Mouse (Mus musculus) hindbrain, embryonic 15.5 days (tissue): Measurements from ENCODE around the gene Hist4h4. TPM values are rescaled to one million over a fixed set of nuclear protein-coding genes. Genes with fewer than 3 reads are reported as not detected.
"Not testable (repeated sequence)": the region's sequence is repeated elsewhere in the genome, so short reads cannot be mapped to it uniquely, and the experiment has no call there.

Source experiments
- ATAC-seq: fragments of 200-750 bp; cut with Nextera tagmentation; 2 replicates; pipeline ENCODE4 v1.8.0; 2017; ENCODE audit warnings: low read depth, moderate number of reproducible peaks, moderate TSS enrichment; ENCODE audit not compliant: low FRiP score
- H3K27ac ChIP-seq: fragments of 300-500 bp; sonication (generic); replicated peaks from 2 replicates; pipeline ENCODE4 v1.5.1; 2015; ENCODE audit warnings: mild to moderate bottlenecking, inconsistent platforms
- H3K27me3 ChIP-seq: fragments of 300-500 bp; sonication (generic); 2 replicates; pipeline ENCODE4 v1.6.1; 2015; ENCODE audit warnings: control low read depth, inconsistent platforms
- H3K36me3 ChIP-seq: fragments of 300-500 bp; sonication (generic); 2 replicates; pipeline ENCODE4 v1.6.1; 2015; ENCODE audit warnings: control low read depth, inconsistent platforms
- H3K4me1 ChIP-seq: fragments of 300-500 bp; sonication (generic); replicated peaks from 2 replicates; pipeline ENCODE4 v1.6.1; 2015; ENCODE audit warnings: control low read depth, inconsistent platforms
- H3K4me2 ChIP-seq: fragments of 300-500 bp; sonication (generic); 2 replicates; pipeline ENCODE4 v1.6.1; 2015; ENCODE audit warnings: moderate library complexity, mild to moderate bottlenecking, inconsistent platforms
- H3K4me3 ChIP-seq: fragments of 300-500 bp; sonication (generic); 2 replicates; pipeline ENCODE4 v1.5.1; 2015; ENCODE audit warnings: mild to moderate bottlenecking, inconsistent platforms
- H3K9ac ChIP-seq: fragments of 300-500 bp; sonication (generic); 2 replicates; pipeline ENCODE4 v1.6.1; 2015; ENCODE audit warnings: inconsistent platforms
- H3K9me3 ChIP-seq: fragments of 300-500 bp; sonication (generic); 2 replicates; pipeline ENCODE4 v1.6.1; 2016; ENCODE audit warnings: control low read depth, inconsistent platforms
- WGBS: fragments of 180-500 bp; shearing (Covaris S2); methylation state at CpG from one replicate; pipeline ENCODE4 v1.1.7; 2015; 5-methylcytosine and 5-hydroxymethylcytosine counted together
- polyA plus RNA-seq: library from polyadenylated mRNA; unstranded; fragments of >200 nt; fragmentation: Nextera tagmentation; extraction: Ambion mirVana; gene quantifications from 2 replicates; pipeline ENCODE4 v1.2.1, GENCODE M21; 2015

The Hist4h4 gene
- polyA plus RNA-seq, 1 experiment from 2014 or later = 0.43 TPM

GRCm38 (mm10) chr6:136797874-136798693 lies 6.1 kb downstream of the Hist4h4 start:
- not testable (repeated sequence) for H3K27me3 ChIP-seq, ATAC-seq, H3K9ac ChIP-seq, H3K4me3 ChIP-seq, H3K27ac ChIP-seq, H3K4me2 ChIP-seq, H3K9me3 ChIP-seq, H3K36me3 ChIP-seq
- peaks cover 14% of the 10 kb centered on the region for H3K4me1 ChIP-seq
- WGBS = 87% methylated on average over 3 of the region's 3 CpGs

GRCm38 (mm10) chr6:136795850-136796249 lies 8.4 kb downstream of the Hist4h4 start:
- Histone ChIP-seq H3K27ac (no peak overlapping the region), H3K27me3 (no peaks in the 10 kb centered on the region), H3K9me3 (no peaks in the 10 kb centered on the region), H3K4me1 (peaks cover 10% of the 10 kb centered on the region), H3K4me2 (no peak overlapping the region), H3K36me3 (no peaks in the 10 kb centered on the region), H3K9ac (no peak overlapping the region), H3K4me3 (no peak overlapping the region)
- peak; percentile 34; the same call in 1 of the 2 replicates for ATAC-seq
- 47% methylated on average over 6 of the region's 6 CpGs for WGBS

DNA sequence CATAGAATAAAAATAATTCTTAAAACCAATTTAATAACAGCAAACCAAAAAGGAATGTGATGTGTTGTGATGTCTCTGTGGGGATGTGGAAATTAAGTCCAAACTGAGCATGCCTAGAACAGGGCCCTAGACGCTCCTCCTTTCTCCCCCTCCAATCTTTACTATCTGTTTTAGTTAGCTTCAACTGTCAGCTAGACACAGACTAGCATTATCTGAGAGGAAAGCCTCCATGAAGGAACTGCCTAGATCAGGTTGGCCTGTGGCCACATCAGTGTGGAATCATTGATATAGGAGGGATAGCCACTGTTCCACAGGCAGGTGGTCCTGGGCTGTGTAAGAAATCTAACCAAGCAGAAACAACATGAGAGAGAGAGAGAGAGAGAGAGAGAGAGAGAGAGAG lies 9.1 kb downstream of the Hist4h4 start:
- Histone ChIP-seq H3K9ac (no peak overlapping the region), H3K4me3 (no peak overlapping the region), H3K36me3 (no peaks in the 10 kb centered on the region), H3K27me3 (no peaks in the 10 kb centered on the region), H3K4me2 (no peak overlapping the region), H3K4me1 (peaks cover 10% of the 10 kb centered on the region), H3K9me3 (no peaks in the 10 kb centered on the region), H3K27ac (no peak overlapping the region)
- no peak for ATAC-seq
- 68% methylated on average over 1 of the region's 1 CpGs for WGBS

DNA sequence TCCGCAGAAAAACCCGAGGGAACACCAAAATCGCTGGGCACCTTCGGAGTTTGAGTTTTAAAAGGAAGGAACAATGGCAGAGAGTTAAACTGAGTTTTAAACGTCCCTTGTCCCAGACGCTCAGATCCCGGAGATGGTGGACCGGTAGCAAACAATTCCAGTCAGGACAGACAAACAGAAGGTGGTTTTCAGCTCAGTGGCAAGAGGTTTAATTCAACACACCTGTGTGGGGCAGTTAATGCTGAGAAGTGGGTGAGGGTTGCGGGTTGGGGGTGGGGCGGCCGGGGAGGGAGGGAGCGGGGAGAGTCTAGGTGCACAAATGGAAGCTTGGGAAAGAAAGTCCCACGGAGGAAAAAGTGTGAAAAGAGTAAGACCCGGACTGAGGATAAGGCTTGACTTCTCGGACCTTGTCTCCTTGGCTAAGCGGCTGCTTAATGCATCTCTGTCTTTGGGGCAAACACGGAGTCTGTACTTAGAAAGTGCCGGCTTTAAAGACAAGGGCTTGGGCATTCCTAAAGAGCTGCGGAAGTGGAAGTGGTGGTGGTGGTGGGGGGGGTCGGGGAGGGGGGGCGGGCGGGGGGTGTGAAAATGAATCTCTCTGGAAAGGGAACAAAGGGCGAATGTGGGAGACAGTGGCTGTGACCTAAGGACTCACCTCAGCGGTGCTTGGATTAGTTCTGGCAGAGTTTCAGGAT lies 10.2 kb downstream of the Hist4h4 start:
- ATAC-seq = no peak
- H3K4me3 ChIP-seq = peak overlapping the region; percentile 33
- under 1% methylated on average over 24 of the region's 24 CpGs for WGBS
- H3K27me3 ChIP-seq = no peaks in the 10 kb centered on the region
- peaks cover 10% of the 10 kb centered on the region for H3K4me1 ChIP-seq
- peak overlapping the region; percentile 68 for H3K4me2 ChIP-seq
- no peaks in the 10 kb centered on the region for H3K9me3 ChIP-seq
- H3K27ac ChIP-seq = no peak overlapping the region
- no peaks in the 10 kb centered on the region for H3K36me3 ChIP-seq
- 0 out of 2 replicates have a peak overlapping the region, but pooled peaks have one; percentile 4 for H3K9ac ChIP-seq

- Histone ChIP-seq H3K4me3 (peak overlapping the region; percentile 33), H3K9ac (0 out of 2 replicates have a peak overlapping the region, but pooled peaks have one; percentile 4), H3K27me3 (no peaks in the 10 kb centered on the region), H3K4me2 (peak overlapping the region; percentile 68), H3K27ac (no peak overlapping the region), H3K36me3 (no peaks in the 10 kb centered on the region), H3K4me1 (peaks cover 10% of the 10 kb centered on the region), H3K9me3 (no peaks in the 10 kb centered on the region)
- 31% methylated on average over 16 of the region's 16 CpGs for WGBS
- no peak for ATAC-seq
These were observed 11.1 kb downstream of the Hist4h4 start for GRCm38 (mm10) chr6:136792884-136793758.

GRCm38 (mm10) chr6:136789391-136789971 lies 14.7 kb downstream of the Hist4h4 start:
- H3K9me3 ChIP-seq = no peaks in the 10 kb centered on the region
- 77% methylated on average over 5 of the region's 5 CpGs for WGBS
- H3K4me1 ChIP-seq = peaks cover 10% of the 10 kb centered on the region
- no peak for ATAC-seq
- H3K9ac ChIP-seq = no peak overlapping the region
- no peak overlapping the region for H3K27ac ChIP-seq
- no peak overlapping the region for H3K4me3 ChIP-seq
- no peak overlapping the region for H3K4me2 ChIP-seq
- H3K36me3 ChIP-seq = no peaks in the 10 kb centered on the region
- H3K27me3 ChIP-seq = no peaks in the 10 kb centered on the region

DNA sequence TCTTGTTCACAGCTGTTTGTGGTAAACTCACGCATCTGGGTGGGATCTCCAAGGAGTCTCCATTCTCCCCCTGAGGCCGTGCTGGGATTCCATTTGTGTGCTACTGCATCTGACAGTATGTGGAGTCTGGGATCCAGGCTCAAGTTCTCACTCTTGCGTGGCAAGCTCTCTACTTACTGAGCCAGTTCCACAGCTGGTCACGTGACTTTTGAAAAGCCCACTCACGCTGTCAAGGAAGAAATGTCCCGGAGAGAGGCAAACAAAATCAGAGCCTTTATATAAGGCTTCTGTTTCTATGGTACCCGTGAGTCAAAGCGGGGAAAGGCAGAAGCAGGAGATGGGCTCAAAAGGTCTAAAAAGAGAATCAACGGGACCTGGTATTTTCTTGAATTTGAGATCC lies 21.5 kb downstream of the Hist4h4 start:
- no peaks in the 10 kb centered on the region for H3K9me3 ChIP-seq

GRCm38 (mm10) chr6:136782146-136782545 lies 22.1 kb downstream of the Hist4h4 start:
- WGBS = 81% methylated on average over 12 of the region's 12 CpGs

More for the DNA sequence above, 21.5 kb downstream of the Hist4h4 start:
- Histone ChIP-seq H3K4me2 (no peak overlapping the region), H3K27ac (no peak overlapping the region), H3K9ac (no peak overlapping the region), H3K4me1 (no peaks in the 10 kb centered on the region), H3K27me3 (no peaks in the 10 kb centered on the region), H3K4me3 (no peak overlapping the region), H3K36me3 (no peaks in the 10 kb centered on the region)
- WGBS = 80% methylated on average over 9 of the region's 9 CpGs
- ATAC-seq = no peak

GRCm38 (mm10) chr6:136781377-136781986 lies 22.7 kb downstream of the Hist4h4 start, which contains the start of gene Gucy2c:
Gucy2c (minus strand) TSS chr6:136781765.
- Histone ChIP-seq H3K9me3 (no peaks in the 10 kb centered on the region), H3K36me3 (no peaks in the 10 kb centered on the region), H3K4me2 (no peak within 1 kb of the TSS), H3K4me3 (no peak within 1 kb of the TSS), H3K9ac (no peak within 1 kb of the TSS), H3K27ac (no peak within 1 kb of the TSS), H3K27me3 (no peaks in the 10 kb centered on the region), H3K4me1 (no peaks in the 10 kb centered on the region)
- ATAC-seq = no peak
- whole genome bisulfite sequencing = 81% methylated on average over 20 of the region's 20 CpGs

More at GRCm38 (mm10) chr6:136782146-136782545, 22.1 kb downstream of the Hist4h4 start:
- ATAC-seq = no peak
- H3K4me2 ChIP-seq = no peak overlapping the region
- H3K9ac ChIP-seq = no peak overlapping the region
- no peak overlapping the region for H3K27ac ChIP-seq
- H3K27me3 ChIP-seq = no peaks in the 10 kb centered on the region
- H3K36me3 ChIP-seq = no peaks in the 10 kb centered on the region
- no peak overlapping the region for H3K4me3 ChIP-seq
- H3K9me3 ChIP-seq = no peaks in the 10 kb centered on the region
- H3K4me1 ChIP-seq = no peaks in the 10 kb centered on the region

DNA sequence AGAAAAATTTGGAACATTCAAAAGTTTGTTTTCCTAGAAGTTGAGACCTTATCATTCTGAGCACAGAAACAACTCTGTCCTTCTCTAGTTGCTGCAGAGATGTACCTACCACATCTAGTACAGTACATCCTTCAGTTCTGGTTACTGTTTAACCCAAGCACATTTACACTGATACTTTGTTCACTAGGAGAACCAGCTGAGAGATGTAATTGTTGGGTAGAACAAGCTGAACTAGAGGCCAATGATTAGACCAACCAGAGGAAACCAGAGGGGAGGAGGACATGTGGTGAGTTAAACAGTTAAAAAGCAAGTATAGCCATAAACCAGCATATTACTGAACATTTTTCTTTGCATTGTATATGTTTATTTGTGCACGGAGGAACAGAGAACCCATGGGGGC lies 27.8 kb downstream of the Hist4h4 start:
- no peak for ATAC-seq
- Histone ChIP-seq H3K27ac (no peak overlapping the region), H3K4me2 (no peak overlapping the region), H3K9ac (no peak overlapping the region), H3K9me3 (no peaks in the 10 kb centered on the region), H3K27me3 (no peaks in the 10 kb centered on the region), H3K4me1 (no peaks in the 10 kb centered on the region), H3K4me3 (no peak overlapping the region), H3K36me3 (no peaks in the 10 kb centered on the region)
- 86% methylated on average over 1 of the region's 1 CpGs for WGBS

GRCm38 (mm10) chr6:136769859-136770258 lies 34.4 kb downstream of the Hist4h4 start:
- Histone ChIP-seq H3K9ac (no peak overlapping the region), H3K4me3 (no peak overlapping the region), H3K4me2 (no peak overlapping the region), H3K27ac (no peak overlapping the region), H3K27me3 (no peaks in the 10 kb centered on the region), H3K36me3 (no peaks in the 10 kb centered on the region), H3K4me1 (no peaks in the 10 kb centered on the region), H3K9me3 (no peaks in the 10 kb centered on the region)
- 83% methylated on average over 7 of the region's 7 CpGs for WGBS
- ATAC-seq = no peak
